Mouse (Mus musculus) lung, adult 18-20 months (tissue): ENCODE measurements around the gene Mbnl2.
A peak's percentile ranks its signal among the peaks of the same experiment; 100 is the strongest.

Experiments
- DNase-seq, 2 experiments: peaks; one replicate each; pipeline ENCODE4 v3.0.0; 2022; ENCODE audit warnings: mixed read lengths in 2 of 2

Mbnl2 gene

DNA sequence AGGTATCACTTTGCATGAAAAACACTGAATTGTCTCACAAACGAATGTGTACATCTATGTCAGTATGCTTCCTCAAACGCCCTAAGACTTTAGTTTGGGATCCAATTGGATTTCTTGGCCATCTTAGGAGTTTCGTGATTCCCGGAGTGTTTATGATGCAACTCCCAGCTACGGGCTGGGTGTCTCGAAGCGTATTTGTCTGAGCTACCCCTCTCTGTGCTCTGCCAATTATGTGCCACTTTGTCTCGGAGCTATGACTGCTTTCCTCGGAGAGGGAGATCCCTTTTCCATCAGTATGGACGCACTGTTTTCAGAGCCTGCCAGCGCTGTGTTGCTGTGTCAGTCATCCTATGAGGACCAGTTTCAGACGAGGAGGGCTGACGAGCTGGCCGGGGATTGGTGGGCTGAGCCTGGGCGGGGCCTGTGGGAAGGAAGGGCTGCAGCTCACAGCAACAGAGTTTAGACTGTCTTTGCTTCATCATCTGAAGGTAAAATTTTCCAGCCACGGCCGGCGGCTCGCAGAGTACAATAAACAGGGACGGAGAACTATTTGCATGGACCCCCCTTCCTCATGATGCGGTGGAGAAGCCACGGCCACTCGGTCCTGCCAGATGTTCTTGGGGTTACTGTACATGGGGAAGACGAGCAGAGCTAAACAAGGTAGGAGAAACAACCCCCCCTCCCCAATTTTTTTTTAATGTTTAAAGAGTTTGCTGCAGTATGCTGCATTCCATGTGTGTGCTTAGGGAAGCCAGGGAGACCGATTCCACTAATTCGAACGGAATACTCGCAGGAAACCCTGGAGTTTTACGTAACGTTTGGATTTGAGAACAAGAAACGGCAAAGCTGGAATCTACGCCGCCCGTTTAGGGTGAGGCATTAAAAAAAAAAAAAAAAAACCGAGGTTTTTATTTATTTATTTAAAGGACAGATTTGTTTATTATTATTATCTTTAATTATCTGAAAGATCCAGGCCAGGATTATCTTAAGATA is at the start of gene Mbnl2:
TSS of gene Mbnl2 (plus strand) at position 424 of the 993 bp plus-strand sequence.
- DNase-seq = peak; percentile 98

DNA sequence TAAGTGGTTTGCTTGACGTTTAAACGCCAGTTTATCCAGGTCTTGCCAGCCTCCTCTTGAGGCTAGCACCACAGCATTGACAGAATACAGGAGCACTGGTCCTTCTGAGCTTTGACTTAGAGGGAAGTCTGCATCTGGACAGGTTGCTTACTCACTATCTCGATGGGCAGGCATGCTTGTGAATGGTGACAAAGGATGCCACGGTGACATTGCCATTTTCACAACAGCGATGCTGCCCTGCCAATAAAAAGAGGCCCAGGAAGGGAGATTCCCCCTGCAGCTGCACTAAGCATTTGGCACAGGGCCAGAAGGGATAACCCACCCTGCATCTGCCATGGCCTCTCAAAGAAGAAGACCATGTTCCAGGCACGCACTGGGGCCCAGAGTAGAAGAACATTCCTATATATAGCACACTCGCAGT is 43.4 kb upstream of the Mbnl2 start:
- DNase-seq = peak in 1 of 2 experiments; percentile 37

DNA sequence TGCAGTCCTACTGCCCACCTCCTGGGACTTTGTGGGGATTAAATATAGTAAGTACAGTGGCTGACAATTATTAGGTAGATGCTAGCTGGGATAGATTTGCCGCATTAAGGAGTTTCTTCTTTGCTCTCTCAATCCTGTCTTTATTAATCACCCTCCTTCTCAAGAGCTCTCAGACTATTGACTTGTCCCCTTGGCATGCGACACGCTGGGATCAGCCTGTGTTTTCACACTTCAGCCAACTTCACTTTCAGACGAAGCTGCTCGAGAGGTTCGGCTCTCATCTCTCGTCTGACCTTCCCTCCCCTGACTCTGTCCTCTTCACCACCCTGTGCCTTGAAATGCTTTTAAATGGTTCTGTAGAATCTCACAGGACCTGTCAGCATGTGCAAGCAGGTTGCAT is 39.9 kb upstream of the Mbnl2 start:
- DNase-seq = peak; percentile 28 to 43

DNA sequence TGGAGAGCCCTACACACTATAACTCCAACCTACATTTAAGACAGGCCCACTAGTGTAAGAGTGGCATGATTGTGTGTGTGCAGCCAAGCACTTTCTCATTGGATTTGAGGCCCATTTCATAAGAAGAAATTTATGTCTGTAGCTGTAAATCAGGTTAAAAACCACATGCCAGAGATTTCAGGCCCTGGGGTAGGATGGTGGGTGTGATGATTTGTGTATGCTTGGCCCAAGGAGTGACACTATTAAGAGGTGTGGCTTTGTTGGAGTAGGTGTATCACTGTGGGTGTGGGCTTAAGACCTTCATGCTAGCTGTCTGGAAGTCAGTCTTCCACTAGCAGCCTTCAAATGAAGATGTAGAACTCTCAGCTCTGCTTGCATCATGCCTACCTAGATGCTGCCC is 37.0 kb upstream of the Mbnl2 start:
- DNase-seq = no peak

DNA sequence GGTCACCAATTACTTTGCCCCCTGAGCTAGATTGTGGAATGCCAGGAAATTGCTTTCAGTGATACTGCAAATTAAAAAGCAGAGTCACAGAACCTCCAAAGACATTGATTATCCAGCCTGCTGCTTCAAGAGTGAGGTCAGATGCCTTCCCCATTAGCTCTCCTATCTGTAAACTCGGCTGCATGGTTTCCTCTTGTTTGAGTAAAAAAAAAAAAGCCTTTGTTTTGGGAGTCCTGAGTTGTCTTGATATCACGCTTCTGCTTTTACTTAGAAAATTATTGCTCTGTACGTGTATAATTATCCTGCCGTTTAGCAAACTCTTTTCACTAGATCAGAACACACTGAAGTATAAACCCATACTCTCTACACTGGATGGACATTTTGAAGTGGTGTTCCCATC is 35.3 kb upstream of the Mbnl2 start:
- DNase-seq = no peak

DNA sequence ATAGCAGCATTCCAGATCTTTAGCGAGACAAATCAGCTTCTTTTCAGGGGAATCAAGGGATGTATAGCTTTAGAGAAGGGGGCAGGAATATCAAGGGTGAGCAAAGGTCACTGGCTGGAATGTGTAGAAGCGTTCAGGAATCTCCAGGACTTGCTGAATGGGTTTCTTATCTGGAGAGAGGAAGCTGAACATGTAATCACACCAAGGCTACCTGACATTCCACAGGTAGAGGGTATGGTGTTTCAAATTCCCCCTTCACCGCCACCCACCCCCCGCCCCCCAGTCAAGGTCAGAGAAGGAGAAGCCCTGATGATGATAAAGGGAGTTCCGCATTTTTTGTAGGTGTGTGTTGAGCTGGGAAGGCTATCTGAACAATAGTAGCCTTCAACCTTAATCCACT is 32.8 kb upstream of the Mbnl2 start:
- DNase-seq = no peak

DNA sequence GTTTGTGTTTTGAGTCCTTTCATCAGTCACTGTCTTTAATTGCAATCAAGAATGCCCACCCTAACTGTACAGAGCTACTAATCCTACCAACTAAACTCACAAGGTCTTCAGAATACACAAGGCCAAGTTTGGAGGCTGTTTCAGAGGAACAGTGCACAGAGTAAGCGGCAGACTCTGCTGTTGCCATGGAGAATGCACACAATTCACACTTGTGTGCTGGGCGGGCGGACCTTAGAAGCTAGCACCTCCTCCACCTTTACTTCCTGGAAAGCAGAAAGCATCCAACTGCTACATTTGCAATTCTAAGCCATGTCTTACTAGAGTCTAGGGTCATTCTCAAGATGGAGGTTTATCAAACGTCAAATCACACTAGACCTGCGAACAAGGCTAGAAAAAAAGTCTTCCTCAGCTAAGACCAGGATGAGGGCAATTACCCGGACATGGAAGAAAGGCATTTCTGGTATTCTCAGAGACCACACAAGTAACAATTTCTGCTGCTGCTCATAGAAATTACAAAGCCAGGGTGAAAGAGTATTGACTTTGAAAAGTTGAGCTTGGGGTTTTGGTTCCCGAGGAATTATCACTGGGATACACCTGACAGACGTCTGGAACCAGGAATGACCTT is 30.3 kb upstream of the Mbnl2 start:
- DNase-seq = peak in 1 of 2 experiments; percentile 21

DNA sequence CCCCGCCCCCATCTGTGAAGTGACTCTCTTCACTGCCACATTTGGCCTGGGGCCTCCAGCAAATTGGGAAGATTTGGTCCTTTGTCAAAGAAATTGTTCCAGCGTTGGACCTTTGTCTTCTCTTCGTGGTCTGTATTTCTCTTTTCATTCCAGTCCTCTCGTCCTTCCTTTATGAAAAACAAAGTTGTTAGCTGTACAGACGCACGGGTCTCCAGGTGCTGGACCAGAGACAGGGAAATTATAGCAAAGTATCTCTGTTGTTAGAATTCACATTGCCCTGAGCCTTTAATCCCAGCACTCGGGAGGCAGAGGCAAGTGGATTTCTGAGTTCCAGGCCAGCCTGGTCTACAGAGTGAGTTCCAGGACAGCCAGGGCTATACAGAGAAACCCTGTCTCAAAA is 22.1 kb upstream of the Mbnl2 start:
- no peak for DNase-seq

DNA sequence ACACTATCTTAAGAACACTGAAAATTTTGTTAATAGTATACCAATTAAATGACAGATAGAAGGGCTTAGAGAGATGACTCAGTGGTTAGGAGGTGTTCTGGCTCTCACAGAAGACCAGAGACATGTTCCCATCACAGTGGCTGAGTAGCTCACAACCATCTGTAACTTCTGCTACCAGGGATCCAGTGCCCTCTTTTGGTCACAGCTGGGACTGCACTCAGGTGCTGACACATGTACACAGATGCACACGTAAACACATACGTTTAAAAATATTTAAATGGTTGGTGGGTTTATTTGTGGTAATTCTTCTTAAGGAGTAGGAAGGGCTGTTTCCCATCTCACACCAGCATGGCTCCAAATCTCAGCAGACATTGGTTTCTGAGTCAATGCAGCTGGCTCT is 19.3 kb upstream of the Mbnl2 start:
- no peak for DNase-seq

DNA sequence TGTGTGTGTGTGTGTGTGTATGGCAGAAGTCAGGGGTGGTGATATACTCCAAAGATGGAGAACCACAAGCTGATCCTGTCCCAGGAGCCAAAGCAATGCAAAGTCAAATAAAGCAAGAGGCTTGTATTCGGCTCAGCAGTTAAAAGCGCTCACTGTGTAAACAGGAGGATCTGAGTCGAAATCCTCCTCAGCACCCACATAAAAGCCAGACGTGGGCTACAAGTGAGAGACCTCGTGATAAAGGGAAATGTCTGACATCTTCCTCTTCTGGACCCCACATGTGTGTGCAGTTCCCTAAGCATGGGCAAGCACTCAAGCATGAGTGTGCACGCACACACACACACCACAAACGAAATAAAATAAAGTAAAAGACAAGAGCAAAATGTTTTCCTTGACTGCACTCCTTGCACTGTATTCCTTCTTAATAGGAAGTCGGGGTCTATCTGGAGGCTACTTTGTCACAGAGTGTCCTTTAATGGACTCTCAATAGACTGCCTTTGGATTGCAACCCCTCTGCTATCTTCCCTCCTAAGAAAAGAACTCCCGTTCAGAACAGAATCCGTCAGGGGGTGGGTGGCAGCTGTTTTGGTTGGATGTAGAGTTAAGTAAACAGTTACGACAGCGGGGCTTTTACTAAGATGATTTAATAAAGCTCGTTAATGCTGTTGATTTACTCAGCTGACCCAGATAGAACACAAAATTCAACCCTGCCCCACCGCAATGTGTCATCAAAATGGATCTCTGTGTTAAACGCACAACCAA is 18.7 kb upstream of the Mbnl2 start:
- no peak for DNase-seq

DNA sequence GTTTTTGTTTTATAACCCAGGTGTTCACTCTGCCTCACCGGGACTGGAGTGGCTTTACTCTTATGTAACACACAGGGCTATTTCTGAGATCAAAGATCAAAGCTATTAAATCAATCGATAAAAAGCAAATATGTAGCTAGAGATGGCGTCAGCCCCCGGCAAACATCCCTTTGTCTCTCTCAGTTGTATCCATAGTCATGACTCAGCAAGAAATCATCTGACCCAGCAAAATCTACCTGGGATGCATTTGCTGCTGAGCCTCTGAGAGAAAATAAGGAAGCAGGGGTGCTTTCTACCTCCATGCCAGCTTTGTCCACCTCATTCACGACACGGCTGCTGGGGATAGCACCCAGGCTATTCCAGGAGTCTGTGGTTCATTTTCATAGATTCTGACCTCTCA is 18.0 kb upstream of the Mbnl2 start:
- DNase-seq = no peak

DNA sequence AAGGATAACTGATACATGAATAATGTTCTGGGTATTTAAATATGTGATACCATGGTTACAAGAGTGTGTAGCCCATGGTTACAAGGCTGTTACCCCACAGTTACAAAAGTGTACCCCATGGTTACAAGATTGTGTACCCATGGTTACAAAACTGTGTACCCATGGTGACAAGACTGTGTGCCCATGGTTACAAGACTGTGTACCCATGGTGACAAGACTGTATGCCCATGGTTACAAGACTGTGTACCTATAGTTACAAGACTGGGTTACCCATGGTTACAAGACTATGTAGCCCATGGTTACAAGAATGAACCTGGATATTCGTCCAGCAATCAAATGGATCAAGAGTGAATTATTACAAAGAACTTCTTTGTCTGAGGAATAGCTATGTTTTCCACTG is 16.0 kb upstream of the Mbnl2 start:
- DNase-seq = no peak

DNA sequence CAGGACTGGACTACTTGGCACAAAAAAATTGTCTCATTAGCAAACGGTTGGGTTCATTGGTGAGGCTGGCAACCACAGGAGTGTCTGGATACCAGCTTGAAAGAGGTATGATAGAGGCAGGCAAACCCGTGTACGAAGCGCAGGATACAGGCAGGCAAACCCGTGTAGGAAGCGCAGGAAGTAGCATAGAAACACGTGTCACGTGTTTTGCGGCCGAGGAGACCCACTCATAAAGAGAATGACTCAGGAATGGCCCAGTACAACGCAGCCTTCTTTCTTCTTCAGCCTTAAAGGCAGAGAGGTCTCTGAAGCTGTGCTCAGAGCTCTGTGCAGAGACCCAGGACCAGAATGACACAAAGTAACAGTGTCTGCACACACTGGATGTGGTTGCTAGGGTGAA is 13.9 kb upstream of the Mbnl2 start:
- no peak for DNase-seq

DNA sequence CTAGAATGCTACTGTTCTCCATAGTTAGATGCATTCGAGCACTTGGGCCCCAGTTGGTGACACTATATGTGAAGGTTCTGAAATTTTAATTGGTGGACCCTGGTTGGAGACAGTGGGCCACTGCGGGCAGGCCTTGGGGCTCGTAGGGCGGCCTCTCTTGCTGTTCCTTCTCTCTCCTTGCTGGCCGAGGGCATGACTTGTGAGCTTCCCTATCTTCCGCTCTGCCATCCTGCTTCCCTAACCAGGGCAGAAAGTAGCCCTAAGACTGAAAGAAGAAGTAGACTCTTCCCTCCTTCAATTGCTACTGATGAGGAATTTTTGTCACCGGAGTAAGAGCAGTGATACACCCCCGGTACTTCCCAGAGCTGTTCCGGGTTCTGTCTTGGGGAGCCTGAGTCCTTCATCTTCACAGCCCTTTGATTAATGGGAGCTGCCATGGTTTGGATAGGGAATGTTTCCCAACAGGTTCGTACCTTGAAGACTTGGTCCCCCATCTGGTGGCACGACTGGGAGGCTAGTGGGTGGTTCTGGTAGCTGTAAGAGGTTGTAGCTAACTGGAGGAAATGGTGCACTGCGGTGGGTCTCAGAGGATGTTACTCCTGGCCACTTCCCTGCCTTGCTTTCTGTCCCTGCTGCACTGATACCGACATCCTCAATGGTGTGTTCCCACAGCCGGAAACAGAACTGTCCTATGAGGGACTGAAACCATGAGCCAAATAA is 12.6 kb upstream of the Mbnl2 start:
- no peak for DNase-seq

DNA sequence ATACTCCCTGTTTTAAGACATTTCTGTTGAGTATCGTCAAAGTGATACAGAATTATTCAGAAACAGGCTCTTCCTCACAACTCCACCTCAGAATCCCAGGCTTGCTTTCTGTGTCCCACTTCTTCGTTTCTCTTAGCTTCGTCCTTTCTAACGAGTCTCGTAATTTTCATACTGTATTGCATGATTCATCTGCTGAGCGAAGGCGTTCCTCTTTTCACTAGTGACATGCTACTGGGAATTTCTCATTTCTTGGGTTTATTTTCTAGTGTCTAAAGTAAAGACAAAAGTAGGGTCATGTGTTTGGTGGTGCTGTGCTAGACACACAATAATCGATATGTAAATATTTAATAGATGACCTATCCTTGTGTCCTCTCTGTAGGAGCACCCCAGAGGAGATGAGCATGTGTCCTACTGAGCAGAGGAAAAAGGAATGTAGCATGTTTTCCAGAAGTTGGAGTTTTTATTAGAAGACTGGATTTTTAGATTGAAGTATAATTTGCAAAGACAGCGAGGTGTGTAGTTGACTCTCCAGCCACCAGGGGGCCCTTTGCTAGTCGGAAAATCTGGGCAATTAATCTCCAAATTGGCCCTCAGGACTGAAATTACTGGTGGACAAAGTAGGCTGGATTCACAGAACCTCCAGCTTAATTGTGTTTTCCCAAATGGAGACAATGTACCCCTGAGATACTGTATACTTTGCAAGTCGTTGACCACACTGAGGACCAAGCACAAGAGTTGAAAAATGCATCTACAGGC is 11.9 kb upstream of the Mbnl2 start:
- peak; percentile 52 to 53 for DNase-seq

DNA sequence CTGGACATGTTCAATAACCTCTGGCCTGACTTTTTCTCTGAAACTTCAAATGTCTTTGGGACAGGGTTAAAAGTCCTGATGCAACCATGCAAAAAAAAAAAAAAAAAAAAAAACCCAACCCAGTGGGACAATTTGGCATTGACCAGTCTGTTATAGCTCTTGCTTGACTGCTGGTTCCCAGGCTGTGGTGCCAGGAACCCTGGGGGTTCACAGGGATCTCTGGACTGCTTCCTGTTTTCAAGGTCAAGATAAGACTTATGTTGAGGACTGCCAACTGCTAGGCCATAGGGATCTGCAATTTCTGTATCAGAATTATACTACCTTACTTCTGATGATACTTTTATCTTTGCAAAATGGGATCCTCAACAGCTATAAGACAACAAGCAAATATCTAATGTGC is 9.6 kb upstream of the Mbnl2 start:
- DNase-seq = no peak

DNA sequence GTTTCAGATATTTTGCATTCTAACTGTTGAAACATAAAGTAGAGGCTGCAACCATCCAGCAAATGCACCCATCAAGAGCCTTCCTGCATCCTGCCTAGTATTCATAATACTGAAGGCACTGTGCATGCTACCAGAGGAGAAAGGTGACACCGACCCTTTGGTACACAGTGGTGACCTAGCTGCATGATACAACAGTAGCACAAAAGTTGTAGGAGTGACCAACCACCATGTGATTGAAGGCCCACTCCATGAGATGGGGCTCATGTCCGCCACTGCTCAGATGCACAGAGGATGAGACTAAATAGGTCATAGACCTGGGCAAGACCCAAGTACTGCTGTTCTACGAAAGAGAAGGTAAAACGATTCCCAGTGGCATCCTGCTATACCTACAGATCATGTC is 8.3 kb upstream of the Mbnl2 start:
- no peak for DNase-seq

DNA sequence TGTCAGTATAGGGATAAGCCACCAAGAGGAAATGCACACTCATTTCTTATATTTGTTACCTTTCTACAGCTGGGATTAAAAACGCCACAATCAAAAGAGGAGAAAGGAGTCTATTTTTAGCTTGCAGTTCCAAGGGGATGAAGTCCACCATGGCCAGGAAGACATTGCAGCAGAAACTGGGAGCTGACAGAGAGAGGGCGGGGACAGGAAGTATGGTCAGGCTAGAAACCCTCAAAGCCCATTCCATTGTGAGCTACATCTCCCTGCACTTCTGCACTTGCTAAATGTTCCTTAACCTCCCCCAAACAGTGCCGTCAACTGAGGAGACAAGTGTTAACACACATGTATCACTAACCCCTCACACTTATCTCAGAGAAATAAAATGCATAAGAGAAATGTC is 5.4 kb upstream of the Mbnl2 start:
- DNase-seq = no peak

DNA sequence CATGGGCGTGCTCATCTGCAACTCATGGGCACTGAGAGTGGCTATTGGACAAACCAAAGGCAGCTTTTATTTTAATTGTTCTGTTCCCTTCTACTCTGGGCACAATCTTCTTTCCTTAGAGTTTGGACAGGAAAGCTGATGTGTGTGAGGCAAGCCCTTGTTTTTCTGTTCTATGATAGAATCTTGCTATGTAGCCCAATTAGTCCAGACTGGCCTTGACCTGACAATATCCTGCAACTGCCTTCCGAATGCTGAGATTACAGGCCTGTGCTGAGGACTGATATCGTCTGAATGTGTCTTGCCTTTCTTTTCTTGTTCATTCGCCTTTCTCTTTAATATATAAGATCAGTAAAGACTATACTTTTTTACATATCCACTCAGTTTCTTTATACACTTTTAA is 4.8 kb upstream of the Mbnl2 start:
- no peak for DNase-seq

DNA sequence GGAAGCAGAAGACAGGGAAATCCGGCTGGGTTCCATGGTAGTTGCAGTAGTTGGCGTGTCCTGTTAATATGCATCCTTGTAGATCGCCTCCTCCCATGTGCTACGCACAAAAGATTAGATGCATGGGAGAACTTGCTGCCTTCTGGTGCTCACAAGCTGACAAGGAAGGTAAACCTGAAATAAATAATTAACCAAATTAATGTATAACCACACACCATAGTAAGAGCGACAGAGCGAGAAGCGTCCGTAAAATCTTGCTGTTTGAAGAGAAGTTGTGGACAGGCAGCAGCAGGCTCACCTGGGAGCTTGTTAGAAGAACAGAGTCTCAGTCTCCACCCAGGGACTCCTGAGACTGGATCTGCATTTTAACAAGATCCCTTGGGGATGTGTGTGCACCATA is 4.4 kb upstream of the Mbnl2 start:
- no peak for DNase-seq

DNA sequence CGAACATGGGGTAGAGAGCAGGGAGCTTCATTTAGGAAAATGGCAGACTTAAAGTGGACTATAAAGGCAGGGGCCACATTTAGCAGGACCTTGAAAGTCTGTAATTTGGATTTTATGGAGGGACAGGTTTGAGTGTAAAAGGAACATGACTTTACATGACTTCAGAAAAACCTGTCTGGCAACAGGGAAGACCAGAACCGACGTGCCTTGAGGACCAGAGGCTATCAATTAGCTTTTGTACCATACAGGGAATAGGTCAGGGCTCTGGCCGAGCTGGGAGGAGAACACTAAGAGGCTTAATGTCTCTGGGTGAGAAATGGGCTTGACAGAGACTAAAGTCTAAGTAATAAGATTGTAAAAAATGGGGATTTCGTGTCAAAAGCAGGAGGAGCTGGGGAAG is 1.7 kb upstream of the Mbnl2 start:
- no peak for DNase-seq

DNA sequence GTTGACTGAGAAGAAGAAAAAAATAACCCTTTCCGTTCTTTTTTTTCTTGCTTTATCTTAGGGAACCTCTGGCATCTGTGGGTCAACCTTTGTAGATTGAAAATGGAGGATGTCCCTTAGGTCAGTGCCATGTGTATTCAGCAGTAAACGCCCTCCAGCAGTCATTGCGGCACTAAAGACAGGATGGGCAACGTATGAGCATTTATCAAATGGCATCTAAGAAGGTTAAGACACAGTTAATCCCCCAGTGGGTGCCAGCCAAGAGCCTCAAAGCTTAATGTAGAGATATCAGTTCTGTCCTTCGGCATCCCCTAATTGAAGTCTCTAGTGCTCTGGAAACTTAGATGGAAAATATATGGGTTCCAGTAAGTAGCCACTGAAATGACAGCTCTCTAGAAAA is 723 bp upstream of the Mbnl2 start:
- no peak for DNase-seq
